Mouse (Mus musculus) stomach, embryonic 14.5 days (tissue): ENCODE results near the gene Cenpn. TPM values are rescaled to one million over a fixed set of nuclear protein-coding genes. Genes with fewer than 3 reads are reported as not detected.

Source experiments
- ATAC-seq: fragments of 200-750 bp; cut with Nextera tagmentation; 2 replicates; pipeline ENCODE4 v1.8.0; 2017; ENCODE audit warnings: low read depth, moderate TSS enrichment; ENCODE audit not compliant: insufficient number of reproducible peaks, insufficient read depth, low FRiP score
- H3K27ac ChIP-seq: fragments of 300-500 bp; sonication (generic); 2 replicates; pipeline ENCODE4 v1.5.1; 2014; ENCODE audit warnings: mild to moderate bottlenecking, low read length, moderate library complexity, mixed read lengths
- H3K27me3 ChIP-seq: fragments of 300-500 bp; sonication (generic); 2 replicates; pipeline ENCODE4 v1.6.1; 2014; ENCODE audit warnings: low read length, control low read depth, mixed read lengths; ENCODE audit not compliant: control insufficient read depth, insufficient read depth
- H3K36me3 ChIP-seq: fragments of 300-500 bp; sonication (generic); 2 replicates; pipeline ENCODE4 v1.6.1; 2014; ENCODE audit warnings: mild to moderate bottlenecking, control low read depth, low read length, moderate library complexity, mixed read lengths; ENCODE audit not compliant: control insufficient read depth, insufficient read depth
- H3K4me1 ChIP-seq: fragments of 300-500 bp; sonication (generic); 2 replicates; pipeline ENCODE4 v1.6.1; 2014; ENCODE audit warnings: low read length, control low read depth, mixed read lengths; ENCODE audit not compliant: control insufficient read depth, insufficient read depth
- H3K4me2 ChIP-seq: fragments of 300-500 bp; sonication (generic); replicated peaks from 2 replicates; pipeline ENCODE4 v1.6.1; 2014; ENCODE audit warnings: low read depth, low read length, control low read depth
- H3K4me3 ChIP-seq: fragments of 300-500 bp; sonication (generic); 2 replicates; pipeline ENCODE4 v1.5.1; 2014; ENCODE audit warnings: low read depth, low read length, control low read depth
- H3K9ac ChIP-seq: fragments of 300-500 bp; sonication (generic); replicated peaks from 2 replicates; pipeline ENCODE4 v1.6.1; 2014; ENCODE audit warnings: low read depth, mild to moderate bottlenecking, control low read depth, low read length, moderate library complexity, mixed read lengths
- H3K9me3 ChIP-seq: fragments of 300-500 bp; sonication (generic); 2 replicates; pipeline ENCODE4 v1.6.1; 2016; ENCODE audit warnings: low read depth, low read length, control low read depth; ENCODE audit not compliant: control insufficient read depth
- WGBS: fragments of 180-500 bp; shearing (Covaris S2); extraction: QIAGEN DNeasy Blood & Tissue Kit; methylation state at CpG from one replicate; pipeline ENCODE4 v1.1.7; 2014; 5-methylcytosine and 5-hydroxymethylcytosine counted together
- polyA plus RNA-seq: library from polyadenylated mRNA; unstranded; fragments of >200 nt; fragmentation: Nextera tagmentation; extraction: Ambion mirVana; gene quantifications from 2 replicates; pipeline ENCODE4 v1.2.1, GENCODE M21; 2014

Gene Cenpn
- polyA plus RNA-seq, 1 experiment from 2014 or later: 43.6 TPM

- no peaks in the 10 kb centered on the region for H3K4me1 ChIP-seq
- no peaks in the 10 kb centered on the region for H3K9me3 ChIP-seq
- H3K36me3 ChIP-seq: peaks cover 41% of the 10 kb centered on the region
- H3K9ac ChIP-seq: no peak overlapping the region
- no peak overlapping the region for H3K4me2 ChIP-seq
- H3K27ac ChIP-seq: no peak overlapping the region
- no peak overlapping the region for H3K4me3 ChIP-seq
- no peak for ATAC-seq
- 92% methylated on average over 9 of the region's 9 CpGs for whole genome bisulfite sequencing
- no peaks in the 10 kb centered on the region for H3K27me3 ChIP-seq
These were observed 32.9 kb downstream of the Cenpn start for GRCm38 (mm10) chr8:116954415-116954814.

DNA sequence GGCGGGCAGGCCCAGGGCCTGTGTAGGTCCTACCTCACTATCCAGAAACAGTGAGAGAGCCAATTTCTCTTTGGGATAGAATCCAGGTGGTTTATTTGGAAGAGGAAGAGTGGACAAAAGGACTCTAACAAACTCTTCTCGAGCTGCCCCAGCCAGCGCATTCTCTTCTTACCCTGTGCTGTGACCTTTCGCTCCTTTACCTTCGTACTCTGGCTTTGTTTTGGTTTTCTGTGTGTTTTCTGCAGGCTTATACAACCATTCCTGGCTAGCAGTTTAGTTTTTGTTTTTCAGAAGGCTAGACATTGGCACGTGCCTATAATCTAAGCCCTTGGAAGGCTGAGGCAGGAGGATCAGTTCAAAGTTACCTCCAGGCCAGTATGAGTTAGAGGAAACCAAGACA is 48.0 kb downstream of the Cenpn start:
- H3K4me3 ChIP-seq: no peak overlapping the region
- no peaks in the 10 kb centered on the region for H3K27me3 ChIP-seq
- 75% methylated on average over 6 of the region's 6 CpGs for WGBS
- H3K4me1 ChIP-seq: no peaks in the 10 kb centered on the region
- H3K9me3 ChIP-seq: no peaks in the 10 kb centered on the region
- H3K9ac ChIP-seq: no peak overlapping the region
- no peak overlapping the region for H3K27ac ChIP-seq
- ATAC-seq: no peak
- no peak overlapping the region for H3K4me2 ChIP-seq
- no peaks in the 10 kb centered on the region for H3K36me3 ChIP-seq

- no peaks in the 10 kb centered on the region for H3K36me3 ChIP-seq
- H3K27ac ChIP-seq: no peak overlapping the region
- no peak overlapping the region for H3K4me3 ChIP-seq
- no peaks in the 10 kb centered on the region for H3K27me3 ChIP-seq
- H3K9ac ChIP-seq: no peak overlapping the region
- 0 out of 2 replicates have a peak overlapping the region, but pooled peaks have one; percentile 10 for H3K4me2 ChIP-seq
- WGBS: 37% methylated on average over 5 of the region's 5 CpGs
- no peaks in the 10 kb centered on the region for H3K9me3 ChIP-seq
- ATAC-seq: no peak
- 0 out of 2 replicates have a peak, but pooled peaks cover 3% of the 10 kb centered on the region for H3K4me1 ChIP-seq
These were observed 53.5 kb downstream of the Cenpn start for GRCm38 (mm10) chr8:116975066-116975465.

- H3K9me3 ChIP-seq: no peaks in the 10 kb centered on the region
- H3K4me1 ChIP-seq: 0 out of 2 replicates have a peak, but pooled peaks cover 3% of the 10 kb centered on the region
- no peak for ATAC-seq
- H3K9ac ChIP-seq: no peak overlapping the region
- WGBS: 45% methylated on average over 5 of the region's 5 CpGs
- H3K4me3 ChIP-seq: no peak overlapping the region
- H3K36me3 ChIP-seq: no peaks in the 10 kb centered on the region
- H3K27ac ChIP-seq: no peak overlapping the region
- no peaks in the 10 kb centered on the region for H3K27me3 ChIP-seq
- peak overlapping the region; percentile 10; the same call in 1 of the 2 replicates for H3K4me2 ChIP-seq
These were observed 54.1 kb downstream of the Cenpn start for GRCm38 (mm10) chr8:116975606-116976005.

DNA sequence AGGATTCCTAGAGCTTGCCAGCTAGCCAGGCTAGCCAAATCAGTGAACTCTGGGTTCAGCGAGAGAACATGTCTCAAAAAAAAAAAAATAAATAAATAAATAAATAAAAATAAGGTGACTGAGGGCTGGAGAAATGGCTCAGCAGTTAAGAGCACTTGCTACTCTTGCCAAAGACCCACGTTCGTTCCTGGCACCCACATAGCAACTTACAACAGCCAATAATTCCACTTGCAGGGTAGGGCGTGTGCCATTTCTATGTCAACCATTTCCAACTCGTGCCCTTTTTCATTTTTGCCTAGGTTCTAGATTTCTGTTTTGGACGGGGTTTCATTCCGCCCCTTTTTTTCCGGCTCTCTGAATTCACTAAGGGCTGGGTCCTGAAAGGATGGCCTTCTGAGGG is 56.5 kb downstream of the Cenpn start:
- peaks cover 4% of the 10 kb centered on the region; the same call in 1 of the 2 replicates for H3K36me3 ChIP-seq
- H3K9me3 ChIP-seq: no peaks in the 10 kb centered on the region
- WGBS: 34% methylated on average over 8 of the region's 8 CpGs
- H3K4me1 ChIP-seq: 0 out of 2 replicates have a peak, but pooled peaks cover 3% of the 10 kb centered on the region
- no peak for ATAC-seq
- peak overlapping the region; percentile 74 for H3K4me2 ChIP-seq
- 0 out of 2 replicates have a peak overlapping the region, but pooled peaks have one; percentile 7 for H3K9ac ChIP-seq
- no peak overlapping the region for H3K27ac ChIP-seq
- no peaks in the 10 kb centered on the region for H3K27me3 ChIP-seq
- peak overlapping the region; percentile 76 for H3K4me3 ChIP-seq

DNA sequence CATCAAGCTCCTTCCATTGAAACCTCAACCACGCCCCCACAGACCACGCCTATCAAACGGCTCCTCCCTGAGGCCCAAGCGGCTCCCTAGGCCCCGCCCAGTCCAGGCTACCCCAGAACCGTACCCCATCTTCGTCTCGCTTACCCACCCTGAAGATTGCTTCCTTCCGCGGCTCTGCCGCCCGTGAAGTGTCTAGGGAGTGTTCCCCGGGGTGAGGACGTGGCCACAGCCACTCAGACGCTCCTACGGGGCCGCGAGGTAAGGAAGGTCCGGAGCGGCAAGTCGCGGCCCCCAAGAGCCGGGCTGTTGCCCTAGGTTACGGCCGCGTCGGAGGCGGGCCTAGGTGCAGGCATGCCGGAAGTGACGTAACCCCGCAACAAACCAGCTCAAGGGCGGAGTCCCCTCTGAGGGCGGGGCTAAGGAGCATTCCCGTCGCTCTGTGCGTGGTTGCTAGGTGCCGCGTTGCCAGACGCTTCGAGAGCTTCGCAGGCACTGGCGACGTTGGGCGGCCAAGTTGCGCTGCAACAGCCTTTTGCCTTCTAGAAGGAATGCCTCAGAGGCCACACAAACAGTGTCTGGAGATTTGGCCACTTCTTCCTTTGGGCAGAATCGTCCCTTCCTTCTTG is 57.2 kb downstream of the Cenpn start, which contains the start of gene 1700030J22Rik:
Gene 1700030J22Rik, minus strand, starts transcription at position 329 of the 626 bp plus-strand sequence.
- Histone ChIP-seq H3K27ac (no peak within 1 kb of the TSS), H3K4me3 (peak within 1 kb of the TSS; percentile 76), H3K4me2 (peak within 1 kb of the TSS; percentile 74), H3K9ac (0 out of 2 replicates have a peak within 1 kb of the TSS, but pooled peaks have one; percentile 7), H3K9me3 (no peaks in the 10 kb centered on the region), H3K27me3 (no peaks in the 10 kb centered on the region), H3K4me1 (0 out of 2 replicates have a peak, but pooled peaks cover 3% of the 10 kb centered on the region), H3K36me3 (peaks cover 4% of the 10 kb centered on the region; the same call in 1 of the 2 replicates)
- peak; percentile 98 for ATAC-seq
- WGBS: under 1% methylated on average over 46 of the region's 46 CpGs

- 23% methylated on average over 4 of the region's 4 CpGs for WGBS
- no peak overlapping the region for H3K4me2 ChIP-seq
- H3K4me1 ChIP-seq: 0 out of 2 replicates have a peak, but pooled peaks cover 3% of the 10 kb centered on the region
- no peak overlapping the region for H3K9ac ChIP-seq
- H3K27me3 ChIP-seq: no peaks in the 10 kb centered on the region
- H3K36me3 ChIP-seq: peaks cover 6% of the 10 kb centered on the region; the same call in 1 of the 2 replicates
- H3K27ac ChIP-seq: no peak overlapping the region
- no peaks in the 10 kb centered on the region for H3K9me3 ChIP-seq
- H3K4me3 ChIP-seq: no peak overlapping the region
- ATAC-seq: no peak
These were observed 58.6 kb downstream of the Cenpn start for GRCm38 (mm10) chr8:116980117-116980516.

GRCm38 (mm10) chr8:116989842-116990241 is 68.3 kb downstream of the Cenpn start:
- 96% methylated on average over 3 of the region's 3 CpGs for WGBS

More at GRCm38 (mm10) chr8:116989842-116990241, 68.3 kb downstream of the Cenpn start:
- no peak overlapping the region for H3K27ac ChIP-seq
- peaks cover 9% of the 10 kb centered on the region; the same call in 1 of the 2 replicates for H3K36me3 ChIP-seq
- H3K4me1 ChIP-seq: peaks cover 6% of the 10 kb centered on the region
- no peak overlapping the region for H3K9ac ChIP-seq
- no peak overlapping the region for H3K4me3 ChIP-seq
- H3K27me3 ChIP-seq: no peaks in the 10 kb centered on the region
- H3K4me2 ChIP-seq: no peak overlapping the region
- H3K9me3 ChIP-seq: no peaks in the 10 kb centered on the region
- no peak for ATAC-seq
